Mouse (Mus musculus) MEL (cell line): ENCODE measurements around the gene Slitrk5. TPM values are rescaled to one million over a fixed set of nuclear protein-coding genes. Genes with fewer than 3 reads are reported as not detected.

Experiments
- DNase-seq: peaks from one replicate; pipeline ENCODE4 v3.0.0; 2011; ENCODE audit warnings: low read depth, low spot score
- H3K27ac ChIP-seq: 2 replicates; pipeline ENCODE4 v1.5.1; 2012; ENCODE audit warnings: low read depth, mild to moderate bottlenecking, control low read depth, low read length, moderate library complexity; ENCODE audit not compliant: control insufficient read depth
- H3K27me3 ChIP-seq, 2 experiments: fragments of 150-350 bp in 1 of 2; sonication (generic) in 1 of 2; 2 replicates each; pipeline ENCODE4 v1.6.1; 2012; ENCODE audit warnings: low read length in 2 of 2, mild to moderate bottlenecking in 2 of 2, improper control_type of control experiment in 1 of 2, moderate library complexity in 1 of 2; ENCODE audit not compliant: insufficient read depth in 2 of 2, control insufficient read depth in 1 of 2
- H3K36me3 ChIP-seq, 2 experiments: 2 replicates each; pipeline ENCODE4 v1.6.1; 2012 to 2014; ENCODE audit warnings: low read length in 2 of 2, improper control_type of control experiment in 1 of 2, inconsistent platforms in 1 of 2, mild to moderate bottlenecking in 1 of 2; ENCODE audit not compliant: insufficient read depth in 2 of 2, control insufficient read depth in 1 of 2
- H3K4me1 ChIP-seq, 2 experiments: fragments of 150-350 bp in 1 of 2; sonication (generic) in 1 of 2; 2 replicates each; pipeline ENCODE4 v1.6.1; 2012; ENCODE audit warnings: low read length in 2 of 2, improper control_type of control experiment in 1 of 2, mild to moderate bottlenecking in 1 of 2; ENCODE audit not compliant: insufficient read depth in 2 of 2, control insufficient read depth in 1 of 2
- H3K4me3 ChIP-seq, 2 experiments: fragments of 150-350 bp in 1 of 2; sonication (generic) in 1 of 2; 2 replicates each; pipeline ENCODE4 v1.5.1; 2012; ENCODE audit warnings: low read depth in 2 of 2, low read length in 2 of 2, mild to moderate bottlenecking in 2 of 2, moderate library complexity in 2 of 2, control low read depth in 1 of 2, improper control_type of control experiment in 1 of 2; ENCODE audit not compliant: control insufficient read depth in 1 of 2, insufficient read depth in 1 of 2
- H3K79me2 ChIP-seq: 2 replicates; pipeline ENCODE4 v1.6.1; 2012; ENCODE audit warnings: mild to moderate bottlenecking, low read length, moderate library complexity; ENCODE audit not compliant: control insufficient read depth, poor library complexity, insufficient read depth
- H3K9ac ChIP-seq: 2 replicates; pipeline ENCODE4 v1.6.1; 2012; ENCODE audit warnings: low read depth, mild to moderate bottlenecking, control low read depth, low read length, moderate library complexity; ENCODE audit not compliant: control insufficient read depth, poor library complexity, severe bottlenecking
- H3K9me3 ChIP-seq: fragments of 150-350 bp; sonication (generic); replicated peaks from 2 replicates; pipeline ENCODE4 v1.6.1; 2012; ENCODE audit warnings: mild to moderate bottlenecking, low read length, improper control_type of control experiment, moderate library complexity; ENCODE audit not compliant: insufficient read depth
- BHLHE40 ChIP-seq: IDR thresholded peaks from 2 replicates; pipeline ENCODE4 v1.6.1; 2012; ENCODE audit warnings: low read depth, mild to moderate bottlenecking, inconsistent platforms, low read length, improper control_type of control experiment, borderline replicate concordance
- CTCF ChIP-seq, 3 experiments: IDR thresholded peaks in 2 of 3; conservative IDR thresholded peaks in 1 of 3; 2 replicates each; pipeline ENCODE4 v1.5.1; 2011 to 2012; ENCODE audit warnings: low read length in 3 of 3, low read depth in 2 of 3, mild to moderate bottlenecking in 2 of 3, improper control_type of control experiment in 1 of 3, inconsistent platforms in 1 of 3, mixed read lengths in 1 of 3, moderate library complexity in 1 of 3; ENCODE audit not compliant: control insufficient read depth in 1 of 3, insufficient read depth in 1 of 3, poor library complexity in 1 of 3, severe bottlenecking in 1 of 3
- ETS1 ChIP-seq: IDR thresholded peaks from 2 replicates; pipeline ENCODE4 v1.6.1; 2012; ENCODE audit warnings: low read depth, mild to moderate bottlenecking, inconsistent platforms, low read length, improper control_type of control experiment, moderate library complexity
- GATA1 ChIP-seq: IDR thresholded peaks from 2 replicates; pipeline ENCODE4 v1.6.1; 2011; ENCODE audit warnings: low read depth, low read length, improper control_type of control experiment
- JUND ChIP-seq: IDR thresholded peaks from 2 replicates; pipeline ENCODE4 v1.6.1; 2011; ENCODE audit warnings: low read depth, mild to moderate bottlenecking, improper control_type of control experiment, low read length
- KAT2A ChIP-seq: conservative IDR thresholded peaks from 2 replicates; pipeline ENCODE4 v1.6.1; 2012; ENCODE audit warnings: low read depth, low read length, improper control_type of control experiment, inconsistent platforms
- MAFK ChIP-seq: IDR thresholded peaks from 2 replicates; pipeline ENCODE4 v1.6.1; 2011; ENCODE audit warnings: low read depth, mild to moderate bottlenecking, low read length, improper control_type of control experiment, borderline replicate concordance
- MAX ChIP-seq: IDR thresholded peaks from 2 replicates; pipeline ENCODE4 v1.6.1; 2011; ENCODE audit warnings: low read length, improper control_type of control experiment
- MAZ ChIP-seq: IDR thresholded peaks from 2 replicates; pipeline ENCODE4 v1.6.1; 2012; ENCODE audit warnings: low read depth, mild to moderate bottlenecking, inconsistent platforms, low read length, improper control_type of control experiment
- MYC ChIP-seq: IDR thresholded peaks from 2 replicates; pipeline ENCODE4 v1.6.1; 2011; ENCODE audit warnings: low read depth, mild to moderate bottlenecking, low read length, improper control_type of control experiment, moderate library complexity
- POLR2AphosphoS2 ChIP-seq: IDR thresholded peaks from 2 replicates; pipeline ENCODE4 v1.6.1; 2011; ENCODE audit warnings: low read length, improper control_type of control experiment
- POLR2AphosphoS5 ChIP-seq: IDR thresholded peaks from 2 replicates; pipeline ENCODE4 v1.6.1; 2012; ENCODE audit warnings: low read depth, borderline replicate concordance, mild to moderate bottlenecking, inconsistent platforms, low read length, moderate library complexity, mixed read lengths
- RCOR1 ChIP-seq: IDR thresholded peaks from 2 replicates; pipeline ENCODE4 v1.6.1; 2012; ENCODE audit warnings: low read depth, mild to moderate bottlenecking, inconsistent platforms, low read length, improper control_type of control experiment
- TBP ChIP-seq: IDR thresholded peaks from 2 replicates; pipeline ENCODE4 v1.8.0; 2011; ENCODE audit warnings: low read depth, low read length, improper control_type of control experiment
- TCF12 ChIP-seq: IDR thresholded peaks from 2 replicates; pipeline ENCODE4 v1.6.1; 2014; ENCODE audit warnings: low read depth, mild to moderate bottlenecking, inconsistent platforms, low read length, improper control_type of control experiment, moderate library complexity
- USF2 ChIP-seq, 2 experiments: IDR thresholded peaks; 2 replicates each; pipeline ENCODE4 v1.6.1; 2011 to 2012; ENCODE audit warnings: improper control_type of control experiment in 2 of 2, low read length in 2 of 2, borderline replicate concordance in 1 of 2, inconsistent platforms in 1 of 2, low read depth in 1 of 2, mild to moderate bottlenecking in 1 of 2; ENCODE audit not compliant: insufficient read depth in 1 of 2
- ZC3H11A ChIP-seq: IDR thresholded peaks from 2 replicates; pipeline ENCODE4 v1.6.1; 2012; ENCODE audit warnings: low read depth, mild to moderate bottlenecking, inconsistent platforms, low read length, improper control_type of control experiment
- polyA plus RNA-seq, 2 experiments: library from polyadenylated mRNA; stranded (reverse) in 1 of 2; unstranded in 1 of 2; fragments of >175 nt in 1 of 2; fragments of >200 nt in 1 of 2; gene quantifications; 2 replicates each; pipeline versions ENCODE4 v1.2.1 to v1.2.4; 2012; ENCODE audit warnings: low replicate concordance in 2 of 2, low read depth in 1 of 2; ENCODE audit not compliant: insufficient read length in 2 of 2, insufficient read depth in 1 of 2, missing spikeins in 1 of 2
- total RNA-seq: library from RNA; depleted of rRNA; stranded (reverse); fragments of 300-350 nt; gene quantifications from 2 replicates; pipeline ENCODE4 v1.2.3, GENCODE M21; 2012

The Slitrk5 gene
- total and polyA plus RNA-seq, 3 experiments, result not detected

GRCm38 (mm10) chr14:111680271-111680670 is 5.4 kb downstream of the Slitrk5 start:
- H3K79me2 ChIP-seq, result no peaks in the 10 kb centered on the region
- no peaks in the 10 kb centered on the region for H3K36me3 ChIP-seq
- H3K4me1 ChIP-seq, result no peaks in the 10 kb centered on the region
- no peak overlapping the region for H3K4me3 ChIP-seq
- TF ChIP-seq GATA1, result no peak
- no peak for TF ChIP-seq KAT2A
- TF ChIP-seq MAX, result no peak
- TF ChIP-seq BHLHE40, result no peak
- TF ChIP-seq ZC3H11A, result no peak
- no peak for TF ChIP-seq MAFK
- TF ChIP-seq POLR2AphosphoS5, result no peak
- no peak for TF ChIP-seq RCOR1
- TF ChIP-seq CTCF (IDR thresholded peaks at IDR 0.05 in 2 of 3, conservative IDR thresholded peaks at IDR 0.05 in 1 of 3; ENCODE audit: control insufficient read depth in 1 of 3, insufficient read depth in 1 of 3, low read depth in 2 of 3, low read length in 3 of 3, poor library complexity in 1 of 3, severe bottlenecking in 1 of 3), result no peak
- TF ChIP-seq MYC, result no peak
- no peak for TF ChIP-seq TBP
- no peak for TF ChIP-seq JUND
- H3K27ac ChIP-seq, result no peak overlapping the region
- no peaks in the 10 kb centered on the region for H3K9me3 ChIP-seq
- H3K27me3 ChIP-seq, result no peaks in the 10 kb centered on the region
- H3K9ac ChIP-seq, result no peak overlapping the region
- DNase-seq, result no peak

DNA sequence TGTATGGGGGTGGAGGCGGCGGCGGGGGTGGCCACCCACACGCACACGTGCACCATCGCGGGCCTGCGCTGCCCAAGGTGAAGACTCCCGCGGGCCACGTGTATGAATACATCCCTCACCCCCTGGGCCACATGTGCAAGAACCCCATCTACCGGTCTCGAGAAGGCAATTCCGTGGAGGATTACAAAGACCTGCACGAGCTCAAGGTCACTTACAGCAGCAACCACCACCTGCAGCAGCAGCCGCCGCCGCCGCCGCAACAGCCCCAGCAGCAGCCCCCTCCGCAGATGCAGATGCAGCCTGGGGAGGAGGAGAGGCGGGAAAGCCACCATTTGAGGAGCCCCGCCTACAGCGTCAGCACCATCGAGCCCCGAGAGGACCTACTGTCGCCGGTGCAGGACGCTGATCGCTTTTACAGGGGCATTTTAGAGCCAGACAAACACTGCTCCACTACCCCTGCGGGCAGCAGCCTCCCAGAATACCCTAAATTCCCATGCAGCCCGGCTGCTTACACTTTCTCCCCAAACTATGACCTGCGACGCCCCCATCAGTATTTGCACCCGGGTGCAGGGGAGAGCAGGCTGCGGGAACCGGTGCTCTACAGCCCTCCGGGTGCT is 6.3 kb downstream of the Slitrk5 start:
- H3K9me3 ChIP-seq, result no peaks in the 10 kb centered on the region
- DNase-seq, result no peak
- TF ChIP-seq TCF12 (no peak), TBP (no peak), ZC3H11A (no peak), POLR2AphosphoS2 (no peak), GATA1 (no peak), USF2 (IDR thresholded peaks at IDR 0.05; ENCODE audit: borderline replicate concordance in 1 of 2, insufficient read depth in 1 of 2, low read depth in 1 of 2, low read length in 2 of 2) (no peak), MAZ (no peak), ETS1 (no peak)
- H3K9ac ChIP-seq, result no peak overlapping the region
- no peaks in the 10 kb centered on the region for H3K4me1 ChIP-seq
- H3K27me3 ChIP-seq, result no peaks in the 10 kb centered on the region
- H3K79me2 ChIP-seq, result no peaks in the 10 kb centered on the region
- H3K27ac ChIP-seq, result no peak overlapping the region
- H3K36me3 ChIP-seq, result no peaks in the 10 kb centered on the region
- no peak overlapping the region for H3K4me3 ChIP-seq
